Mouse (Mus musculus) embryo, embryonic 10 days (tissue): Measurements from ENCODE around the gene Tnfaip2.

Experiments
- DNase-seq: peaks from one replicate; pipeline ENCODE4 v3.0.0-alpha.2; 2015; ENCODE audit warnings: low spot score

Gene Tnfaip2

GRCm38 (mm10) chr12:111478924-111479323 lies 36.7 kb downstream of the Tnfaip2 start:
- no peak for DNase-seq

- peak; percentile 48 for DNase-seq
Observed at GRCm38 (mm10) chr12:111479917-111480316, 37.6 kb downstream of the Tnfaip2 start.

- DNase-seq, result peak; percentile 56
Observed at GRCm38 (mm10) chr12:111485046-111485651, 42.9 kb downstream of the Tnfaip2 start.

GRCm38 (mm10) chr12:111485652-111486306 lies 43.5 kb downstream of the Tnfaip2 start, which contains the start of gene Gm266:
Gene Gm266, minus strand, starts transcription at chr12:111485823.
- peak; percentile 89 for DNase-seq

- DNase-seq, result no peak
Observed at GRCm38 (mm10) chr12:111486455-111486854, 44.2 kb downstream of the Tnfaip2 start.

- DNase-seq, result no peak
Observed at GRCm38 (mm10) chr12:111489261-111489865, 47.1 kb downstream of the Tnfaip2 start.

GRCm38 (mm10) chr12:111494931-111495330 lies 52.7 kb downstream of the Tnfaip2 start:
- DNase-seq, result no peak

- DNase-seq, result peak; percentile 45
Observed at GRCm38 (mm10) chr12:111497076-111497475, 54.8 kb downstream of the Tnfaip2 start.

- DNase-seq, result no peak
Observed at GRCm38 (mm10) chr12:111499617-111500016, 57.3 kb downstream of the Tnfaip2 start.

GRCm38 (mm10) chr12:111500725-111501124 lies 58.5 kb downstream of the Tnfaip2 start:
- DNase-seq, result peak; percentile 85

- no peak for DNase-seq
Observed at GRCm38 (mm10) chr12:111503063-111503567, 60.8 kb downstream of the Tnfaip2 start.

- no peak for DNase-seq
Observed at GRCm38 (mm10) chr12:111503571-111503970, 61.3 kb downstream of the Tnfaip2 start.
